Mouse (Mus musculus) ES-Bruce4 (cell line): ENCODE results near the gene Ccdc57. TPM values are rescaled to one million over a fixed set of nuclear protein-coding genes. Genes with fewer than 3 reads are reported as not detected.
A peak's percentile ranks its signal among the peaks of the same experiment; 100 is the strongest.

ENCODE experiments used
- H3K27ac ChIP-seq: 2 replicates; pipeline ENCODE4 v1.5.1; 2012; ENCODE audit warnings: low read length, inconsistent platforms; ENCODE audit not compliant: insufficient read depth
- H3K27me3 ChIP-seq: 2 replicates; pipeline ENCODE4 v1.6.1; 2012; ENCODE audit warnings: mild to moderate bottlenecking, low read length, inconsistent platforms; ENCODE audit not compliant: control insufficient read depth, poor library complexity, insufficient read depth, severe bottlenecking
- H3K36me3 ChIP-seq: 2 replicates; pipeline ENCODE4 v1.6.1; 2012; ENCODE audit warnings: inconsistent platforms, mild to moderate bottlenecking, low read length, moderate library complexity; ENCODE audit not compliant: control insufficient read depth, poor library complexity, insufficient read depth, severe bottlenecking
- H3K4me1 ChIP-seq: one replicate; pipeline ENCODE4 v1.8.1; 2011; ENCODE audit warnings: low read length; ENCODE audit not compliant: control insufficient read depth, insufficient read depth
- H3K4me3 ChIP-seq: 2 replicates; pipeline ENCODE4 v1.5.1; 2011; ENCODE audit warnings: low read depth, mild to moderate bottlenecking, low read length
- H3K9ac ChIP-seq: 2 replicates; pipeline ENCODE4 v1.6.1; 2012; ENCODE audit warnings: low read depth, mild to moderate bottlenecking, inconsistent platforms; ENCODE audit not compliant: poor library complexity, severe bottlenecking
- H3K9me3 ChIP-seq: replicated peaks from 2 replicates; pipeline ENCODE4 v1.6.1; 2012; ENCODE audit warnings: mild to moderate bottlenecking, low read length, inconsistent platforms; ENCODE audit not compliant: control insufficient read depth, poor library complexity, insufficient read depth, severe bottlenecking
- CTCF ChIP-seq: IDR thresholded peaks from one replicate; pipeline ENCODE4 v1.8.1; 2011; ENCODE audit warnings: low read depth, low read length
- EP300 ChIP-seq: IDR thresholded peaks from 2 replicates; pipeline ENCODE4 v1.6.1; 2011; ENCODE audit warnings: low read depth, low read length; ENCODE audit not compliant: insufficient read depth
- POLR2A ChIP-seq: IDR thresholded peaks from one replicate; pipeline ENCODE4 v1.8.1; 2011; ENCODE audit warnings: low read length; ENCODE audit not compliant: insufficient read depth
- polyA plus RNA-seq: library from polyadenylated mRNA; stranded (reverse); fragments of >200 nt; gene quantifications from 2 replicates; pipeline ENCODE4 v1.2.4, GENCODE M21; 2011; ENCODE audit warnings: low read depth; ENCODE audit not compliant: missing spikeins, insufficient read depth, insufficient read length

The Ccdc57 gene
- polyA plus RNA-seq, 1 experiment = 3.4 TPM

- H3K27me3 ChIP-seq = no peaks in the 10 kb centered on the region
- H3K36me3 ChIP-seq = no peaks in the 10 kb centered on the region
- H3K9me3 ChIP-seq = no peaks in the 10 kb centered on the region
- peaks cover 8% of the 10 kb centered on the region for H3K4me1 ChIP-seq
- H3K4me3 ChIP-seq = peak overlapping the region; percentile 93
- TF ChIP-seq CTCF (no peak), POLR2A (peak; percentile 33), EP300 (peak; percentile 89)
- H3K9ac ChIP-seq = peak overlapping the region; percentile 19
- H3K27ac ChIP-seq = no peak overlapping the region
Observed at GRCm38 (mm10) chr11:120950281-120951202, 17.9 kb upstream of the Ccdc57 start.

GRCm38 (mm10) chr11:120949863-120950262, 17.2 kb upstream of the Ccdc57 start:
- peaks cover 8% of the 10 kb centered on the region for H3K4me1 ChIP-seq
- TF ChIP-seq POLR2A (no peak), EP300 (no peak), CTCF (no peak)
- H3K4me3 ChIP-seq = peak overlapping the region; percentile 93
- no peaks in the 10 kb centered on the region for H3K27me3 ChIP-seq
- H3K27ac ChIP-seq = no peak overlapping the region
- peak overlapping the region; percentile 74 for H3K9ac ChIP-seq
- H3K9me3 ChIP-seq = no peaks in the 10 kb centered on the region
- no peaks in the 10 kb centered on the region for H3K36me3 ChIP-seq

- H3K4me1 ChIP-seq = peaks cover 8% of the 10 kb centered on the region
Observed at GRCm38 (mm10) chr11:120948861-120949851, 16.5 kb upstream of the Ccdc57 start.

GRCm38 (mm10) chr11:120948328-120948727, 15.7 kb upstream of the Ccdc57 start, which contains the start of gene Slc16a3:
Gene Slc16a3 (plus strand): TSS chr11:120948480.
- TF ChIP-seq POLR2A (no peak), EP300 (no peak), CTCF (no peak)
- Histone ChIP-seq H3K4me3 (peak within 1 kb of the TSS; percentile 93), H3K27me3 (no peaks in the 10 kb centered on the region), H3K36me3 (no peaks in the 10 kb centered on the region), H3K27ac (no peak within 1 kb of the TSS), H3K9ac (peak within 1 kb of the TSS; percentile 74), H3K4me1 (peaks cover 5% of the 10 kb centered on the region), H3K9me3 (no peaks in the 10 kb centered on the region)

More at GRCm38 (mm10) chr11:120948861-120949851, 16.5 kb upstream of the Ccdc57 start:
- TF ChIP-seq EP300 (0 out of 2 replicates have a peak, but pooled peaks have one; percentile 40), CTCF (no peak), POLR2A (peak; percentile 47)
- Histone ChIP-seq H3K4me3 (peak overlapping the region; percentile 93), H3K9ac (peak overlapping the region; percentile 74), H3K27ac (no peak overlapping the region), H3K36me3 (no peaks in the 10 kb centered on the region), H3K9me3 (no peaks in the 10 kb centered on the region), H3K27me3 (no peaks in the 10 kb centered on the region)

- TF ChIP-seq POLR2A (no peak), CTCF (no peak), EP300 (no peak)
- Histone ChIP-seq H3K9me3 (no peaks in the 10 kb centered on the region), H3K4me1 (no peaks in the 10 kb centered on the region)
Observed at GRCm38 (mm10) chr11:120945926-120946325, 13.3 kb upstream of the Ccdc57 start.

More at GRCm38 (mm10) chr11:120945926-120946325, 13.3 kb upstream of the Ccdc57 start:
- Histone ChIP-seq H3K9ac (no peak overlapping the region), H3K27me3 (no peaks in the 10 kb centered on the region), H3K4me3 (no peak overlapping the region), H3K36me3 (no peaks in the 10 kb centered on the region), H3K27ac (no peak overlapping the region)
